Mouse (Mus musculus) midbrain, embryonic 11.5 days (tissue): ENCODE measurements around the gene Astl. TPM values are rescaled to one million over a fixed set of nuclear protein-coding genes. Genes with fewer than 3 reads are reported as not detected.

ENCODE experiments used
- ATAC-seq: fragments of 200-750 bp; cut with Nextera tagmentation; 2 replicates; pipeline ENCODE4 v1.8.0; 2017; ENCODE audit warnings: moderate TSS enrichment, moderate library complexity; ENCODE audit not compliant: low FRiP score
- DNase-seq: peaks from one replicate; pipeline ENCODE4 v3.0.0; 2015; ENCODE audit warnings: low spot score; ENCODE audit errors: missing footprints
- H3K27ac ChIP-seq: fragments of 300-500 bp; sonication (generic); 2 replicates; pipeline ENCODE4 v1.5.1; 2014; ENCODE audit warnings: low read depth, low read length
- H3K27me3 ChIP-seq: fragments of 300-500 bp; sonication (generic); 2 replicates; pipeline ENCODE4 v1.6.1; 2014; ENCODE audit warnings: mild to moderate bottlenecking, low read length, moderate library complexity, mixed read lengths; ENCODE audit not compliant: control insufficient read depth, insufficient read depth
- H3K36me3 ChIP-seq: fragments of 300-500 bp; sonication (generic); 2 replicates; pipeline ENCODE4 v1.6.1; 2014; ENCODE audit warnings: mild to moderate bottlenecking, low read length, moderate library complexity, mixed read lengths; ENCODE audit not compliant: control insufficient read depth, insufficient read depth
- H3K4me1 ChIP-seq: fragments of 300-500 bp; sonication (generic); 2 replicates; pipeline ENCODE4 v1.6.1; 2014; ENCODE audit warnings: low read length; ENCODE audit not compliant: control insufficient read depth, insufficient read depth
- H3K4me2 ChIP-seq: fragments of 300-500 bp; sonication (generic); 2 replicates; pipeline ENCODE4 v1.6.1; 2014; ENCODE audit warnings: mild to moderate bottlenecking, moderate library complexity
- H3K4me3 ChIP-seq: fragments of 300-500 bp; sonication (generic); 2 replicates; pipeline ENCODE4 v1.5.1; 2014; ENCODE audit warnings: low read depth, low read length
- H3K9ac ChIP-seq: fragments of 300-500 bp; sonication (generic); 2 replicates; pipeline ENCODE4 v1.6.1; 2014; ENCODE audit warnings: low read length
- H3K9me3 ChIP-seq: fragments of 300-500 bp; sonication (generic); 2 replicates; pipeline ENCODE4 v1.6.1; 2016; ENCODE audit warnings: low read length; ENCODE audit not compliant: control insufficient read depth
- WGBS: fragments of 180-500 bp; shearing (Covaris S2); extraction: QIAGEN DNeasy Blood & Tissue Kit; methylation state at CpG from one replicate; pipeline ENCODE4 v1.1.7; 2014; 5-methylcytosine and 5-hydroxymethylcytosine counted together
- polyA plus RNA-seq: library from polyadenylated mRNA; unstranded; fragments of >200 nt; fragmentation: Nextera tagmentation; extraction: Ambion mirVana; gene quantifications from 2 replicates; pipeline ENCODE4 v1.2.1, GENCODE M21; 2014

The Astl gene
- polyA plus RNA-seq, 1 experiment from 2014 or later: not detected

GRCm38 (mm10) chr2:127341159-127341558 lies 2.7 kb downstream of the Astl start:
- no peaks in the 10 kb centered on the region for H3K9me3 ChIP-seq
- H3K4me2 ChIP-seq: no peak overlapping the region
- peaks cover 3% of the 10 kb centered on the region; the same call in 1 of the 2 replicates for H3K4me1 ChIP-seq
- peak; percentile 57 for ATAC-seq
- H3K9ac ChIP-seq: no peak overlapping the region
- 26% methylated on average over 3 of the region's 3 CpGs for WGBS
- H3K4me3 ChIP-seq: no peak overlapping the region
- H3K27ac ChIP-seq: no peak overlapping the region
- no peaks in the 10 kb centered on the region for H3K36me3 ChIP-seq
- peak; percentile 93 for DNase-seq
- peaks cover 12% of the 10 kb centered on the region for H3K27me3 ChIP-seq

- H3K4me3 ChIP-seq: no peak overlapping the region
- H3K27me3 ChIP-seq: no peaks in the 10 kb centered on the region
- H3K27ac ChIP-seq: no peak overlapping the region
- 73% methylated on average over 1 of the region's 1 CpGs for WGBS
- H3K4me1 ChIP-seq: no peaks in the 10 kb centered on the region
- H3K9ac ChIP-seq: no peak overlapping the region
- H3K36me3 ChIP-seq: no peaks in the 10 kb centered on the region
- DNase-seq: no peak
- H3K9me3 ChIP-seq: no peaks in the 10 kb centered on the region
- no peak overlapping the region for H3K4me2 ChIP-seq
- no peak for ATAC-seq
Observed at GRCm38 (mm10) chr2:127346334-127346733, 7.9 kb downstream of the Astl start.

GRCm38 (mm10) chr2:127347147-127347985 lies 8.9 kb downstream of the Astl start:
- Histone ChIP-seq H3K9me3 (no peaks in the 10 kb centered on the region), H3K4me3 (no peak overlapping the region), H3K27ac (no peak overlapping the region), H3K4me2 (no peak overlapping the region), H3K27me3 (no peaks in the 10 kb centered on the region), H3K4me1 (no peaks in the 10 kb centered on the region), H3K36me3 (no peaks in the 10 kb centered on the region), H3K9ac (no peak overlapping the region)
- ATAC-seq (no peak), DNase-seq (no peak)
- WGBS: 80% methylated on average over 13 of the region's 13 CpGs

GRCm38 (mm10) chr2:127353881-127354280 lies 15.4 kb downstream of the Astl start:
- no peak for ATAC-seq
- no peaks in the 10 kb centered on the region for H3K27me3 ChIP-seq
- H3K4me1 ChIP-seq: no peaks in the 10 kb centered on the region
- no peak overlapping the region for H3K9ac ChIP-seq
- H3K36me3 ChIP-seq: no peaks in the 10 kb centered on the region
- no peak overlapping the region for H3K4me2 ChIP-seq
- no peak overlapping the region for H3K4me3 ChIP-seq
- DNase-seq: no peak
- H3K9me3 ChIP-seq: no peaks in the 10 kb centered on the region
- 89% methylated on average over 4 of the region's 4 CpGs for WGBS
- no peak overlapping the region for H3K27ac ChIP-seq

- no peaks in the 10 kb centered on the region for H3K9me3 ChIP-seq
- peaks cover 7% of the 10 kb centered on the region for H3K4me1 ChIP-seq
- no peak within 1 kb of the TSS for H3K27ac ChIP-seq
- H3K27me3 ChIP-seq: peaks cover 40% of the 10 kb centered on the region
- peak within 1 kb of the TSS; percentile 33 for H3K4me3 ChIP-seq
- no peaks in the 10 kb centered on the region for H3K36me3 ChIP-seq
- WGBS: 1% methylated on average over 48 of the region's 49 CpGs
- ATAC-seq (peak; percentile 78), DNase-seq (peak; percentile 97)
- H3K4me2 ChIP-seq: peak within 1 kb of the TSS; percentile 58
- peak within 1 kb of the TSS; percentile 36; the same call in 1 of the 2 replicates for H3K9ac ChIP-seq
Observed at GRCm38 (mm10) chr2:127362459-127363281, 24.2 kb downstream of the Astl start, which contains the start of gene Adra2b. TSS of gene Adra2b (plus strand) at chr2:127363208.

- Histone ChIP-seq H3K9ac (peak overlapping the region; percentile 36; the same call in 1 of the 2 replicates), H3K9me3 (no peaks in the 10 kb centered on the region), H3K27ac (no peak overlapping the region), H3K4me3 (peak overlapping the region; percentile 33), H3K4me1 (peaks cover 7% of the 10 kb centered on the region), H3K36me3 (no peaks in the 10 kb centered on the region), H3K4me2 (peak overlapping the region; percentile 58), H3K27me3 (peaks cover 40% of the 10 kb centered on the region)
- DNase-seq (no peak), ATAC-seq (peak; percentile 49; the same call in 1 of the 2 replicates)
- WGBS: 1% methylated on average over 28 of the region's 28 CpGs
Observed at GRCm38 (mm10) chr2:127363282-127363652, 24.8 kb downstream of the Astl start.

- 5% methylated on average over 20 of the region's 20 CpGs for WGBS
- Histone ChIP-seq H3K4me1 (peaks cover 7% of the 10 kb centered on the region), H3K4me3 (peak overlapping the region; percentile 33), H3K27ac (no peak overlapping the region), H3K4me2 (peak overlapping the region; percentile 58), H3K9ac (peak overlapping the region; percentile 36; the same call in 1 of the 2 replicates), H3K9me3 (no peaks in the 10 kb centered on the region), H3K36me3 (no peaks in the 10 kb centered on the region), H3K27me3 (peaks cover 40% of the 10 kb centered on the region)
- DNase-seq (no peak), ATAC-seq (no peak)
Observed at GRCm38 (mm10) chr2:127363696-127364095, 25.3 kb downstream of the Astl start.

- Histone ChIP-seq H3K4me3 (no peak overlapping the region), H3K4me1 (peaks cover 7% of the 10 kb centered on the region), H3K36me3 (no peaks in the 10 kb centered on the region), H3K9ac (no peak overlapping the region), H3K27ac (no peak overlapping the region), H3K27me3 (peaks cover 40% of the 10 kb centered on the region), H3K9me3 (no peaks in the 10 kb centered on the region), H3K4me2 (no peak overlapping the region)
- ATAC-seq (no peak), DNase-seq (no peak)
- 21% methylated on average over 8 of the region's 8 CpGs for WGBS
Observed at GRCm38 (mm10) chr2:127364452-127364851, 26.0 kb downstream of the Astl start.
